Mouse (Mus musculus): ENCODE data around the gene Gpr37l1. TPM values are rescaled to one million over a fixed set of nuclear protein-coding genes. Genes with fewer than 3 reads are reported as not detected.
"Not testable (repeated sequence)": the region's sequence is repeated elsewhere in the genome, so short reads cannot be mapped to it uniquely, and the experiment has no call there.

The Gpr37l1 gene
- total RNA-seq, 2 experiments from 2014 or later = 193 to 194 TPM

GRCm38 (mm10) chr1:135189186-135189585, 21.7 kb upstream of the Gpr37l1 start:
- Histone ChIP-seq H3K4me3 (no peak overlapping the region), H3K27ac (no peak overlapping the region)
- DNase-seq (ENCODE audit: low spot score in 2 of 2) = no peak
- TF ChIP-seq CTCF (conservative IDR thresholded peaks at IDR 0.05) = no peak

GRCm38 (mm10) chr1:135188197-135188596, 20.7 kb upstream of the Gpr37l1 start:
- no peak overlapping the region for H3K4me3 ChIP-seq
- TF ChIP-seq CTCF (conservative IDR thresholded peaks at IDR 0.05) = no peak
- H3K27ac ChIP-seq = no peak overlapping the region
- DNase-seq (ENCODE audit: low spot score in 2 of 2) = no peak

- DNase-seq (ENCODE audit: low spot score in 2 of 2); H3K4me3 ChIP-seq; H3K27ac ChIP-seq: not testable (repeated sequence)
These were observed 19.5 kb upstream of the Gpr37l1 start for GRCm38 (mm10) chr1:135187016-135187415.

GRCm38 (mm10) chr1:135186427-135186826, 18.9 kb upstream of the Gpr37l1 start:
- Histone ChIP-seq H3K27ac (no peak overlapping the region), H3K4me3 (no peak overlapping the region)
- no peak for DNase-seq (ENCODE audit: low spot score in 2 of 2)
- no peak for TF ChIP-seq CTCF (conservative IDR thresholded peaks at IDR 0.05)

GRCm38 (mm10) chr1:135185936-135186335, 18.5 kb upstream of the Gpr37l1 start:
- TF ChIP-seq CTCF (conservative IDR thresholded peaks at IDR 0.05) = no peak
- no peak for DNase-seq (ENCODE audit: low spot score in 2 of 2)
- Histone ChIP-seq H3K27ac (no peak overlapping the region), H3K4me3 (no peak overlapping the region)

- TF ChIP-seq CTCF (conservative IDR thresholded peaks at IDR 0.05) = no peak
- H3K27ac ChIP-seq = no peak overlapping the region
- DNase-seq (ENCODE audit: low spot score in 2 of 2) = no peak
- no peak overlapping the region for H3K4me3 ChIP-seq
These were observed 16.6 kb upstream of the Gpr37l1 start for GRCm38 (mm10) chr1:135183941-135184570.

GRCm38 (mm10) chr1:135183448-135183847, 16.0 kb upstream of the Gpr37l1 start:
- H3K27ac ChIP-seq = no peak overlapping the region
- DNase-seq (ENCODE audit: low spot score in 2 of 2) = no peak
- no peak for TF ChIP-seq CTCF (conservative IDR thresholded peaks at IDR 0.05)
- no peak overlapping the region for H3K4me3 ChIP-seq

- TF ChIP-seq CTCF (conservative IDR thresholded peaks at IDR 0.05) = no peak
- Histone ChIP-seq H3K27ac (no peak overlapping the region), H3K4me3 (no peak overlapping the region)
- DNase-seq (ENCODE audit: low spot score in 2 of 2) = no peak
These were observed 15.5 kb upstream of the Gpr37l1 start for GRCm38 (mm10) chr1:135182975-135183374.

- no peak overlapping the region for H3K4me3 ChIP-seq
- DNase-seq (ENCODE audit: low spot score in 2 of 2) = no peak
- no peak overlapping the region for H3K27ac ChIP-seq
- no peak for TF ChIP-seq CTCF (conservative IDR thresholded peaks at IDR 0.05)
These were observed 14.6 kb upstream of the Gpr37l1 start for GRCm38 (mm10) chr1:135181880-135182623.

GRCm38 (mm10) chr1:135181275-135181674, 13.8 kb upstream of the Gpr37l1 start:
- Histone ChIP-seq H3K4me3 (no peak overlapping the region), H3K27ac (no peak overlapping the region)
- DNase-seq (ENCODE audit: low spot score in 2 of 2) = no peak
- TF ChIP-seq CTCF (conservative IDR thresholded peaks at IDR 0.05) = no peak

GRCm38 (mm10) chr1:135180830-135181229, 13.3 kb upstream of the Gpr37l1 start:
- no peak for DNase-seq (ENCODE audit: low spot score in 2 of 2)
- no peak overlapping the region for H3K4me3 ChIP-seq
- H3K27ac ChIP-seq = no peak overlapping the region
- no peak for TF ChIP-seq CTCF (conservative IDR thresholded peaks at IDR 0.05)

- no peak for TF ChIP-seq CTCF (conservative IDR thresholded peaks at IDR 0.05)
- no peak overlapping the region for H3K4me3 ChIP-seq
- no peak overlapping the region for H3K27ac ChIP-seq
- DNase-seq (ENCODE audit: low spot score in 2 of 2) = no peak
These were observed 11.4 kb upstream of the Gpr37l1 start for GRCm38 (mm10) chr1:135178863-135179262.

GRCm38 (mm10) chr1:135177724-135178123, 10.2 kb upstream of the Gpr37l1 start:
- no peak for DNase-seq (ENCODE audit: low spot score in 2 of 2)
- TF ChIP-seq CTCF (conservative IDR thresholded peaks at IDR 0.05) = no peak
- H3K4me3 ChIP-seq = no peak overlapping the region
- H3K27ac ChIP-seq = no peak overlapping the region

GRCm38 (mm10) chr1:135175176-135175575, 7.7 kb upstream of the Gpr37l1 start:
- DNase-seq (ENCODE audit: low spot score in 2 of 2) = no peak
- no peak for TF ChIP-seq CTCF (conservative IDR thresholded peaks at IDR 0.05)
- Histone ChIP-seq H3K27ac (no peak overlapping the region), H3K4me3 (no peak overlapping the region)

Measured in layer of hippocampus, adult 2 months (tissue).